Mouse (Mus musculus): ENCODE data around the gene Gm10406. TPM values are rescaled to one million over a fixed set of nuclear protein-coding genes. Genes with fewer than 3 reads are reported as not detected.

Gm10406 gene
- 10.9 and 11.4 TPM in 2 replicates for polyA plus RNA-seq (2012; rRNA removed)

DNA sequence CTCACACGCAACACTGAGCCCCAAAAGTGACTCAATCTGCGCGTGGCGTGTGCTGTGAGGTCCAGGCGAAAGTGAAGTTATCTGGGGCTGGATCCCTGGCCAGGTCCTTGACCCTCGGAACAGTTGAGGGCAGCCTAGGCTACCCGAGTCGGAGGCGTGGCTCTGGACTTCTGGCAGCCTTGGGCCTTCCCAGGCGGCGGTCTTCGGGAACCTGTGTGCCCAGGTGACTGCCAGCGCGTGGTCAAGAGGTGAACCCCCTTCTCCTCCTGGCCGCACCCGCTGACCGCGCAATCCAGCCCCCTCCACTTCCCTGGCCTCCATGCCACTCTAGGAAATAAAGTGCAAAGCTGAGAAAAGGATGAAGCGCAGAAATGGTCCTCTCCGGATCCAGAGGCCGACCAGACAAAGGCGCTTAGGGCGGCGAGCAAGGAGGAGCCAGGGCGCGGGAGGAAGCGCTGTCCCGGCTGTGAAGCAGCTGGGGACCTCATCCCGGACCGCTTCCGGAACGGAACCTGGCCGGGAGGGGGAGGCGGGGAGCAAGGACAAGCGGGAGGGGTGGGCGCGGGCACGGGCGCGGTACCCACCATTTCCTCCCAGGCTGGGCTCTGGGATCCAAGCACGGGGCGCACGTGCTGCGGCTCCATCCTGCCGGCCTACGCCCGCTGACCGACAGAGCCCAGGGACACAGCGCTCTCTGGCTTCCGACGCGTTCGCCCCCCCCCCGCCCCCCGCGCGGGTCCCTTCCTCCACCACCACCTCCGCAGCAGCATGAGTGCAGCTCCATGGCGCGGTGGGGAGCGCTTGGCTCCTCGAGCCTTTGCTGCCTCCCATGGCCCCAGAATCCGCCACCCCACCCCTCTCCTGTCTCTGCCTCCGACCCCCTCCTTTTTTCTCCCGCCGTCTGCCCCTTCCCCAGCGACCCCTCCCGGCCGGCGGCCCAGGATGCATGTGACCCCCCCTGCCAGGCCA is at the start of gene Gm10406:
Gene Gm10406 (minus strand): TSS at position 669 of the 969 bp plus-strand sequence.

DNA sequence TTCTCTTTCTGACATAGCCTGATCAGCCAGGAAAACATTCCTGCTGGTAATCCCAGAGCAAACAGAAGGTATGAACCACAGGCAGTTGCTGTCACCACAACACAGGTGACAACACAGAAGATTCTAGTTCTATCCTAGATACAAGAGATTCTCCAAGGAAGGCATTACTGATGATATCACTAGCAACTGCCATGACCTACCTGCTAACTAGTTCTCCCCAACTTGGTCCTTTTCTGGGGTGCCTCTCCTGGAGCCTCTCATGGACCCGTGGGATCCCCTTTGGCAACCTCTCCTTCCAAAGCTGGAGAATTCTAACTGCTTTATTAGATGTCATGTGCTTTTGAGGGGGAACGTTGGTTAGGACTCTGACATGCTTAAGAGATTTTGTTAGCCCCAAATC is 17.6 kb upstream of the Gm10406 start, which contains the start of gene Gm3685:
Gene Gm3685 (minus strand): TSS at position 101 of the 400 bp plus-strand sequence.

DNA sequence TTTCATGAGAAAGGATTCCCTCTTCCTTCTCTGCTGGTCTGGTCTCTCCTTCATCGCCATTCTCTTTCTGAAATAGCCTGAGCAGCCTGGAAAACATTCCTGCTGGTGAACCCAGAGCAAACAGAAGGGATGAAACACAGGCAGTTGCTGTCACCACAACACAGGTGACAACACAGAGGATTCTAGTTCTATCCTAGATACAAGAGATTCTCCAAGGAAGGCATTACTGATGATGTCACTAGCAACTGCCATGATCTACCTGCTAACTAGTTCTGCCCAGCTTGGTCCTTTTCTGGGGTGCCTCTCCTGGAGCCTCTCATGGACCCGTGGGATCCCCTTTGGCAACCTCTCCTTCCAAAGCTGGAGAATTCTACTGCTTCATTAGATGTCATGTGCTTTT is 53.5 kb downstream of the Gm10406 start, which contains the start of gene Gm6356:
Gene Gm6356 (minus strand): TSS at position 101 of the 400 bp plus-strand sequence.

Other genes starting within 250 kb of the Gm10406 start
- not detected in 2 replicates for gene Gm3642, start 187.1 kb downstream of the Gm10406 start, polyA plus RNA-seq (2012; rRNA removed)
- gene Gm3667, start 137.5 kb downstream of the Gm10406 start, polyA plus RNA-seq (2012; rRNA removed): 15.5 and 16.8 TPM in 2 replicates
- not detected in 2 replicates for gene Gm6356, start 53.6 kb downstream of the Gm10406 start, polyA plus RNA-seq (2012; rRNA removed)
- gene Gm3685, start 17.5 kb upstream of the Gm10406 start, polyA plus RNA-seq (2012; rRNA removed): 0.09 and 0.13 TPM in 2 replicates
- gene Gm3696, start 73.2 kb upstream of the Gm10406 start, polyA plus RNA-seq (2012; rRNA removed): 10.8 and 11.0 TPM in 2 replicates
- gene Gm6676, start 98.0 kb upstream of the Gm10406 start, polyA plus RNA-seq (2012; rRNA removed): 0.04 TPM in 2 replicates
- gene Gm3512, start 147.1 kb upstream of the Gm10406 start, polyA plus RNA-seq (2012; rRNA removed): 9.6 and 10.6 TPM in 2 replicates
- gene Gm16434, start 167.1 kb upstream of the Gm10406 start, polyA plus RNA-seq (2012; rRNA removed): 0.04 TPM in 2 replicates
- gene Gm3727, start 237.3 kb upstream of the Gm10406 start, polyA plus RNA-seq (2012; rRNA removed): not detected in 2 replicates